9 mouse cellular contexts compared by ENCODE assay signal in the genomic region with DNA sequence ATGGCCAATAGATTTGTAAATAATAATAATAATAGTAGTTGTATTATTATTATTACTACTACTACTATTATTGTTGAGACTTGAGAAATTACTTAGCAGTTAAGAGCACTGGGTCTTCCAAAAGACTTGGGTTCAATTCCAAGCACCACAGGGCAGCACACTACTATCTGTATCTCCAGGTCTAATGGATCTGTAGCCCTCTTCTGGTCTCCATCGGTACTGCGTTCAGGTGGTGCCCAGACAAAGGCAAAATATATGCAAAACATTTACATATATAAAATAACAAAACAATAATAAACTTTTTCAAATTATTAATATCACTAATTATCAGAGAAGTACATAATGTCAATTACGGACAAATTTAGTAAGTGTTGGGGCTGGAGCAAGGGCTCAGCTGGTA.
DNase-seq lines count a peak whose midpoint lies in the region; ATAC-seq and TF ChIP-seq lines count a peak whose summit lies in the region.
"Had no signal": no experiment of that assay in that cellular context is flagged by ENCODE, and none has a peak within 500 bp of the region (broad histone marks: within the 10 kb centered on the region; RNA-seq: fewer than 3 reads in every experiment).

No protein-coding gene starts in this region.

- TF ChIP-seq RAD21 in CH12.LX (IDR thresholded peaks at IDR 0.05; ENCODE audit: low read depth, low read length), result no peak; the same call in 1 of the 2 replicates

- TF ChIP-seq POLR2A in CH12.LX (IDR thresholded peaks at IDR 0.05; ENCODE audit: low read depth, low read length), result no peak

- no peak overlapping the region for H3K27ac ChIP-seq in intestine, postnatal 0 days (ENCODE audit: low read depth, low read length)
- no peak overlapping the region for H3K27ac ChIP-seq in intestine, embryonic 16.5 days (ENCODE audit: low read length)
- H3K27ac ChIP-seq in CH12.LX (ENCODE audit: insufficient read depth, low read depth), result no peak overlapping the region
- H3K27ac ChIP-seq in lung, postnatal 0 days (ENCODE audit: low read length), result no peak overlapping the region
- H3K27ac ChIP-seq in limb, embryonic 10.5 days, result no peak overlapping the region
- H3K27ac ChIP-seq: liver, embryonic 15.5 days had no signal

- in situ Hi-C loops in CH12.LX (cut with MboI; ENCODE audit: low pct_ligation_motif_present, low pct_unique_long_range_greater_than_20kb, low sequenced_read_pairs), result no loop called here

- H3K4me2 ChIP-seq in intestine, postnatal 0 days (replicated peaks; ENCODE audit: low read depth), result no peak overlapping the region
- no peak overlapping the region for H3K4me2 ChIP-seq in intestine, embryonic 16.5 days (ENCODE audit: low read depth, low read length)
- H3K4me2 ChIP-seq in CH12.LX (ENCODE audit: insufficient read depth, low read depth, poor library complexity, severe bottlenecking), result no peak overlapping the region
- H3K4me2 ChIP-seq in lung, postnatal 0 days (replicated peaks; ENCODE audit: low read depth, low read length), result no peak overlapping the region
- H3K4me2 ChIP-seq: liver, embryonic 15.5 days had no signal

- no peaks in the 10 kb centered on the region for H3K4me1 ChIP-seq in intestine, postnatal 0 days (replicated peaks; ENCODE audit: control insufficient read depth, insufficient read depth, low read length)
- no peaks in the 10 kb centered on the region for H3K4me1 ChIP-seq in intestine, embryonic 16.5 days (ENCODE audit: control insufficient read depth, insufficient read depth, low read length)
- peaks cover 0 to 7% of the 10 kb centered on the region in 2 experiments; a peak in 2 of 4 replicates for H3K4me1 ChIP-seq in CH12.LX (ENCODE audit: control insufficient read depth in 1 of 2, insufficient read depth in 2 of 2)
- H3K4me1 ChIP-seq in lung, postnatal 0 days (ENCODE audit: insufficient read depth, low read depth, low read length), result no peaks in the 10 kb centered on the region
- H3K4me1 ChIP-seq in limb, embryonic 10.5 days, result peaks cover 18% of the 10 kb centered on the region
- H3K4me1 ChIP-seq: liver, embryonic 15.5 days had no signal

- dilution Hi-C loops in CH12.LX (cut with MboI; ENCODE audit: extremely low pct_ligation_motif_present, extremely low pct_unique_long_range_greater_than_20kb, low sequenced_read_pairs), result no loop called here

- TF ChIP-seq CTCF in intestine, postnatal 0 days (IDR thresholded peaks at IDR 0.05; ENCODE audit: low read depth), result peak; percentile 55
- peak; percentile 19 to 38; a peak in 2 of 4 replicates for TF ChIP-seq CTCF in CH12.LX (conservative IDR thresholded peaks at IDR 0.05 in 1 of 2, IDR thresholded peaks at IDR 0.05 in 1 of 2; ENCODE audit: low read depth in 2 of 2, low read length in 2 of 2)
- TF ChIP-seq CTCF in lung, postnatal 0 days (IDR thresholded peaks at IDR 0.05), result peak; percentile 45

- no peak for TF ChIP-seq EP300 in CH12.LX (IDR thresholded peaks at IDR 0.05; ENCODE audit: low read length)
- TF ChIP-seq EP300 in lung, postnatal 0 days (IDR thresholded peaks at IDR 0.05), result no peak

- H3K27me3 ChIP-seq in intestine, postnatal 0 days (replicated peaks; ENCODE audit: control insufficient read depth, insufficient read depth, low read length), result no peaks in the 10 kb centered on the region
- H3K27me3 ChIP-seq in intestine, embryonic 16.5 days (replicated peaks; ENCODE audit: control insufficient read depth, insufficient read depth, low read length), result no peaks in the 10 kb centered on the region
- no peaks in the 10 kb centered on the region for H3K27me3 ChIP-seq in CH12.LX (replicated peaks)
- no peaks in the 10 kb centered on the region for H3K27me3 ChIP-seq in lung, postnatal 0 days (replicated peaks; ENCODE audit: insufficient read depth, low read length)
- H3K27me3 ChIP-seq in limb, embryonic 10.5 days (ENCODE audit: low read depth, poor library complexity, severe bottlenecking), result no peaks in the 10 kb centered on the region
- H3K27me3 ChIP-seq: liver, embryonic 15.5 days had no signal

- peak; percentile 11 for DNase-seq in 416B (ENCODE audit: low read depth)
- peak; percentile 31 for DNase-seq in CH12.LX (ENCODE audit: extremely low read depth)
- DNase-seq in lung, postnatal 0 days (ENCODE audit: low spot score), result no peak
- DNase-seq in limb, embryonic 10.5 days (ENCODE audit: low spot score), result no peak
- no peak for DNase-seq in ovary, postnatal 14 days (ENCODE audit: low spot score)
- DNase-seq: gastrocnemius, postnatal 25 days had no signal

- WGBS in intestine, postnatal 0 days, result 84% methylated on average over 3 of the region's 3 CpGs
- WGBS in intestine, embryonic 16.5 days, result 83% methylated on average over 3 of the region's 3 CpGs
- 84% methylated on average over 3 of the region's 3 CpGs for WGBS in lung, postnatal 0 days
- 82% methylated on average over 3 of the region's 3 CpGs for WGBS in limb, embryonic 10.5 days

- no peak overlapping the region for H3K9ac ChIP-seq in intestine, postnatal 0 days (ENCODE audit: low read depth, low read length)
- H3K9ac ChIP-seq in intestine, embryonic 16.5 days (ENCODE audit: low read depth, low read length), result no peak overlapping the region
- H3K9ac ChIP-seq in CH12.LX (ENCODE audit: insufficient read depth, low read depth), result no peak overlapping the region
- no peak overlapping the region for H3K9ac ChIP-seq in lung, postnatal 0 days (replicated peaks; ENCODE audit: low read depth)
- H3K9ac ChIP-seq: liver, embryonic 15.5 days had no signal

- no peaks in the 10 kb centered on the region for H3K79me2 ChIP-seq in CH12.LX (replicated peaks; ENCODE audit: control insufficient read depth, extremely low read depth, insufficient read depth, poor library complexity, severe bottlenecking)

- H3K9me3 ChIP-seq in intestine, postnatal 0 days (ENCODE audit: control insufficient read depth), result no peaks in the 10 kb centered on the region
- H3K9me3 ChIP-seq in intestine, embryonic 16.5 days (ENCODE audit: control insufficient read depth, low read length), result no peaks in the 10 kb centered on the region
- no peaks in the 10 kb centered on the region for H3K9me3 ChIP-seq in CH12.LX (replicated peaks; ENCODE audit: low read length)
- no peaks in the 10 kb centered on the region for H3K9me3 ChIP-seq in lung, postnatal 0 days (ENCODE audit: low read length)
- H3K9me3 ChIP-seq in limb, embryonic 10.5 days (replicated peaks), result no peaks in the 10 kb centered on the region
- H3K9me3 ChIP-seq: liver, embryonic 15.5 days had no signal

- no peaks in the 10 kb centered on the region for H3K36me3 ChIP-seq in intestine, postnatal 0 days (ENCODE audit: control insufficient read depth, insufficient read depth)
- no peaks in the 10 kb centered on the region for H3K36me3 ChIP-seq in intestine, embryonic 16.5 days (ENCODE audit: control insufficient read depth, insufficient read depth, low read length)
- H3K36me3 ChIP-seq in CH12.LX (replicated peaks in 1 of 2; ENCODE audit: control insufficient read depth in 1 of 2, insufficient read depth in 1 of 2, low read length in 1 of 2), result no peaks in the 10 kb centered on the region
- H3K36me3 ChIP-seq in lung, postnatal 0 days (ENCODE audit: insufficient read depth, low read length), result no peaks in the 10 kb centered on the region
- no peaks in the 10 kb centered on the region for H3K36me3 ChIP-seq in limb, embryonic 10.5 days
- H3K36me3 ChIP-seq: liver, embryonic 15.5 days had no signal

- ATAC-seq in intestine, postnatal 0 days, result no peak
- ATAC-seq in intestine, embryonic 16.5 days, result no peak
- ATAC-seq in lung, postnatal 0 days, result no peak

- no peak overlapping the region for H3K4me3 ChIP-seq in intestine, postnatal 0 days (ENCODE audit: low read depth, low read length)
- H3K4me3 ChIP-seq in intestine, embryonic 16.5 days (ENCODE audit: low read length), result no peak overlapping the region
- H3K4me3 ChIP-seq in CH12.LX (replicated peaks in 1 of 3; ENCODE audit: low read depth in 2 of 3, low read length in 2 of 3, poor library complexity in 1 of 3), result no peak overlapping the region
- no peak overlapping the region for H3K4me3 ChIP-seq in lung, postnatal 0 days (ENCODE audit: low read depth, low read length)
- H3K4me3 ChIP-seq in limb, embryonic 10.5 days, result no peak overlapping the region
- H3K4me3 ChIP-seq: liver, embryonic 15.5 days had no signal

TF ChIP-seq in CH12.LX, 34 proteins besides CTCF, POLR2A, EP300 and RAD21:
- TF ChIP-seq NELFE (IDR thresholded peaks at IDR 0.05; ENCODE audit: low read depth, low read length), result no peak
- TF ChIP-seq TCF12 (IDR thresholded peaks at IDR 0.05; ENCODE audit: low read depth, low read length), result no peak
- no peak for TF ChIP-seq MYC (IDR thresholded peaks at IDR 0.05; ENCODE audit: low read depth, low read length)
- TF ChIP-seq IRF4 (IDR thresholded peaks at IDR 0.05; ENCODE audit: low read depth, low read length), result no peak
- no peak for TF ChIP-seq RCOR1 (conservative IDR thresholded peaks at IDR 0.05; ENCODE audit: low read depth, low read length)
- no peak for TF ChIP-seq CHD1 (IDR thresholded peaks at IDR 0.05; ENCODE audit: low read depth, low read length)
- TF ChIP-seq MEF2A (IDR thresholded peaks at IDR 0.05; ENCODE audit: borderline replicate concordance, low read depth, low read length), result no peak
- TF ChIP-seq MAFK (IDR thresholded peaks at IDR 0.05; ENCODE audit: insufficient replicate concordance, low read length), result no peak
- TF ChIP-seq CHD2 (IDR thresholded peaks at IDR 0.05; ENCODE audit: low read length), result no peak
- TF ChIP-seq E2F4 (IDR thresholded peaks at IDR 0.05; ENCODE audit: insufficient replicate concordance, low read depth, low read length), result no peak
- no peak for TF ChIP-seq USF1 (IDR thresholded peaks at IDR 0.05; ENCODE audit: low read depth, low read length)
- no peak for TF ChIP-seq PAX5 (IDR thresholded peaks at IDR 0.05; ENCODE audit: low read length)
- TF ChIP-seq TBP (conservative IDR thresholded peaks at IDR 0.05; ENCODE audit: low read depth, low read length), result no peak
- TF ChIP-seq JUN (IDR thresholded peaks at IDR 0.05; ENCODE audit: insufficient read depth, low read depth, low read length), result no peak
- no peak for TF ChIP-seq SIN3A (IDR thresholded peaks at IDR 0.05; ENCODE audit: low read length)
- TF ChIP-seq SMC3 (IDR thresholded peaks at IDR 0.05; ENCODE audit: low read depth, low read length), result no peak

Comparison
In these comparisons a context has a peak if more than half of its experiments do, and no peak if none do; other contexts are left out.
1. DNase-seq: peak in 416B (single experiment) and CH12.LX (single experiment); none in lung, postnatal 0 days (single experiment), limb, embryonic 10.5 days (single experiment) and ovary, postnatal 14 days (single experiment).
2. Peak in every context shown above with its lines, with median percentiles within 50 percentile points of each other: CTCF ChIP-seq.